Mouse (Mus musculus) T-helper 1 cell (primary cell): ENCODE data around the gene Dnaaf2.

Source experiments
- in situ Hi-C: fragments of 300-600 bp; cut with MboI, MseI; formaldehyde crosslinking; loops from one replicate; pipeline ENCODE4 v1.15.1; 2025; ENCODE audit warnings: high pct_unique_total_duplicates

Dnaaf2 gene

DNA sequence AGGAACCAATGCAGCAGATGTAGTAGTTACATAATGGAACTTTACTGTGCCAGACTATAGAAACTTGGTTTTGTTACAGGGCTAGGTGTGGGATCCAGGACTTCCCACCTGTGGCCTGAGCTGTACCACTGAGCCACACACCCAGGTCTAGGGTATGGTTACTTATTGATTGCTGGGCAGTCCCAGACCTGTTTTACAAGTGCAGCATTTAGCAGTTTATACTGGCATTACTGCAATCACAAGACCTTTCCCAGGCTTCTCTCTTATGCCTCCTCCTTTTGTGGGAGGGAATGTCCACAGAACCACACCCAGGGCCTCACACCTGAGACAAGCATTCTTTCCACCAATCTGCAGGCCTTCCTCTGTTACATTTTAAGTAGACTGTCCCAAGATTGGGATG, 756 bp upstream of the Dnaaf2 start:
- in situ Hi-C loops = loop anchor here (25.0 kb wide), 2 partner anchors 388 to 1763 kb away; partner anchors contain the start of genes Psma3 and Vcpkmt

DNA sequence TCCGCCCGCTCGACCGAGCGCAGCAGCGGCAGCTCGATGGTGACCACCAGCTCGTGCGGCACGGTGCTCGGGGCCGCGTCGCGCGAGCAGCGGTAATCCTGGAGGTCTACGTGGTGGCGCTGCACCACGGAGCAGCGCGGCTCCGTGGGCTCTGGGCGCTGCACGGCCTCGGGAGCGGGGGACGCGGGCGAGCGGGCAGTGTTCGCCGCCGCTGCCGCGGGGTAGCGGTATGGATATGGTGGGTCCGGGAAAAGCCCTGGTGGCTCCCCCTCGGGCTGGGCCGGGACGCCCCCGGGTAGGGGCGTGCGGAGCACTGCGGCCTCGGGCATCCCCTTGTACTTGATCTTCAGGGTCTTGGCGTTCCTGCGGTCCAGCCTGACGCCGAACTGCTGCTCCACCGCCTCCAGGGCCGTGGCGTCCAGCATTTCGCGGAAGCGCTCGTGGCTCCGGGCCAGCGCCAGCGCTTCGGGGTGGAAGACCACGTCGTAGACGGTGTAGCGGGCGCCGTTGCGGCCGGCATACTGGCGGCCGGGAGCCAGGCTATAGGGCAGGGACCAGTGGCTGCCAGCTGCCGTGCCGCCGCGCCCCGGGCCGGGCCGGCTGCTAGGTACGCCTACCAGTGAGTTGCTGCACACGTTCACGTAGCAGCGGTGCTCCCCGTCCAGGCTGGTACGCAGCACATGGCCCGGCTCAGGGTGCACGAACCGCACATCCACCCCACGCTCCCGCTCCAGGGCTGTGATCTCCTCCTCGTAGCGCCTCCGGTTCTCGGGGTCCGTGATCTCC, 658 bp downstream of the Dnaaf2 start:
- in situ Hi-C loops = loop anchor here (25.0 kb wide), 2 partner anchors 390 to 1765 kb away; partner anchors contain the start of genes Psma3 and Vcpkmt

DNA sequence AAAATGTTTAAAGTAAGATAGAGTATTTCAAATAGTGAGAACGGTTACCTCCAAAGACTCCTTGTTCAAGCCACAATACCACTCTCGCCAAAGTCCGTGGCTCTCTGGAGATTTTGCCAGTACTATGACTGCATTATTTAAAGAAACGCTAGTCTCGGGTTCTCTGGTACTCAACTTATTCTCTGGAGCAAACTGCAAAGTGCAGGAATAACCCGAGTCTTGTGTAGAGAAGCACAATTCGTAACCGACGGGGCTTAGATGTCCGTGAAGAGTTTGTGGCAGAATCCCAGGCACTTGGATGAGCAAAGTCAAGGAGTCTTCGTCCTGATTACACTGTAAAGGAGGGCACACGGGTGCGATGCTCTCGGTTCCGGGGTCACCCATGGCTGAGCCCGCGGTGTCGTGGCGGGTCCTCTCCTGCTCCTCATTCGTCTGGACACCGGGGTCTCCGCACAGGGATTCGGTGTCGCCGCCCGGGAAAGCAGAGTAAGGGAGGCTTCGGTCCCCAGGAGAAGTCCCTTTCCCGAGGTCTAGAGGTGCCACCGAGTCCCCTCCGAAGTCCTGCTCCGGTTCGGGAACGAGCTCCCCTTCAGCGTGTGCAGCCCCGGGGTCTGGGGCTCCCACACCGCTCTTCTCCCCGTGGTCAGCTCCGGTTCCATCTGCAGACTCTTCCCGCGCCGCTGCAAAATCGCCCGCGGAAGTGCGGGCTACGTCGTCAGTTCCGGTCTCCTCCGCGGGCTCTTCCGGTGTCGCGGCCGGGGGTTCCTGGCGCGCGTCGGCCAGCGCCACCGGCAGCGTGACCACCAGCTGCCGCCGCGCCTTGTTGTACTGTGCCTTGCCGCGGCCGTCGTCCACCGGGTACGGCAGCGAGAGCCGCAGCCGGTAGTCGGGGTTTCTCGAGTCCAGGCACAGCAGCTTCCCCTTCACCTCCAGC, 1.5 kb downstream of the Dnaaf2 start, which contains the start of gene Gm49383:
TSS of gene Gm49383 (minus strand) at position 661 of the 934 bp plus-strand sequence.
- in situ Hi-C loops = loop anchor here (25.0 kb wide), 2 partner anchors 391 to 1766 kb away; partner anchors contain the start of genes Psma3 and Vcpkmt

DNA sequence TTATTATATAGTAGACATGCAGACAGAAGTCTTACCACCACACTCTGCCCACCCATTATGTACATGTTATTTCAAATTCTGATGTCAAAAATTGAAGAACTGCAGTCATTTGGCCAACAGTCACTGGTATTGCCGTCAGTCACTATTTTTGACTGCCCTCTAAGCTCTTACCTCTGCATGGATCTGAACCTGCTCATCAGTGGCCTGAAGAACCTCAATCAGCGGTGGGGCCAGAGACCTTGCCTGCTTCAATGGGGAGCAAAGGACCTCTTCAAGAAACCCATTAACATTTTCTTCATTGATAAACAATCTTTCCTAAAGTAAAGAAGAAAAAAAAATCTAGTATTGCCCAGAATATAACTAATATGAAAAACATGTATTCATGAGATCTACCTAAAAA, 5.6 kb downstream of the Dnaaf2 start:
- in situ Hi-C loops = loop anchor here (25.0 kb wide), 2 partner anchors 395 to 1770 kb away; partner anchors contain the start of genes Psma3 and Vcpkmt

DNA sequence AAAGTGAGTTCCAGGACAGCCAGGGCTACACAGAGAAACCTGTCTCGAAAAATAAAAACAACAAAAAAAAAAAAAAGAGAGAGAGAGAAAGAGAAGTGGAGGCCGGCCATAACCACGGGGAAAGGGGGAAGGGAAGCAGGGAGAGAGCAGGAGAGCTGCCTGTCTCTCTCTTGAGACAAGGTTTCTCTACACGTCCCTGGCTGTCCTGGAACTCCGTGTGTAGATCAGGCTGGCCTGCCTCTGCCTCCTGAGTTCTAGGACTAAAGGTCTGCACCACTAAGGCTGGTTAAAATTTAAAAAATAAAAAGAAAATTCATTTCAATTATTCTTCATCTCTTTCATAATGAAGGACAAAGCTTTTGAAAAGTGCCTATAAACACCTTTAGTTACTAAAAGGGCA, 6.8 kb downstream of the Dnaaf2 start:
- in situ Hi-C loops = loop anchor here (25.0 kb wide), 2 partner anchors 396 to 1771 kb away; partner anchors contain the start of genes Psma3 and Vcpkmt

DNA sequence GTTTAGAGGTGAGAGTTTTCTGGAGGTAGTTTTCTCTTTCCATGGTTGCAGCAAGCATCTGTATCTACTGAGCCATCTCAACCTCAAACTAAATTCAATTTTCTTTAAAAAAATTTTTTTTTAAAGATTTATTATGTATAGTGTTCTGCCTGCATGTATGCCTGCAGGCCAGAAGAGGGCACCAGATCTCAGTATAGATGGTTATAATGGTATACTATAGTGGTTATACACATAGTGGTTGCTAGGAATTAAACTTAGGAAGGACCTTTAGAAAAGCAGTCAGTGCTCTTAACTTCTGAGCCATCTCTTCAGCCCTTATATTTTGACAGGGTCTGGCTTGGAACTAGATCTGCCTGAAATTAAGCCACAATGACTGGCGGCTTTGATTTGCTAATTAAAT, 7.7 kb downstream of the Dnaaf2 start:
- in situ Hi-C loops = loop anchor here (25.0 kb wide), 2 partner anchors 397 to 1772 kb away; partner anchors contain the start of genes Psma3 and Vcpkmt

DNA sequence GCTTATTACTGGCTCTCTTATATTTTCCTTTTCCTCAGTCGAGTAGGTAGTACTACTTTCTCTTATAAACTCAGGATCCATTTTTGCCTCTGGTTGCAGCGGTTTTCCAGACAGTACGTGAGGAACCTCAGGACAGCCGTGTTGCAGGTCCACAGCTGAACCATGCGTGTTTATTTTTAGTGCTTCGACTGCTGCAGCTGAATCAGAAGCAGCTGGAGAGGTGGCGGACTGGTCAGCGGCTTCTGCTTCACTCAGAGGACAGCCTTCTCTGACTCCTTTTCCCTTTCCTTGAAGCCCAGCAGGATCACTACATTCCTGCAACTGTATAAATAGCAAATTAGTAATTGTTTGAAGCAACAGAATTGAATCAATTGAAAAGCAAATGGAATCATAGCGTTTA, 8.2 kb downstream of the Dnaaf2 start:
- in situ Hi-C loops = loop anchor here (25.0 kb wide), 2 partner anchors 397 to 1772 kb away; partner anchors contain the start of genes Psma3 and Vcpkmt

DNA sequence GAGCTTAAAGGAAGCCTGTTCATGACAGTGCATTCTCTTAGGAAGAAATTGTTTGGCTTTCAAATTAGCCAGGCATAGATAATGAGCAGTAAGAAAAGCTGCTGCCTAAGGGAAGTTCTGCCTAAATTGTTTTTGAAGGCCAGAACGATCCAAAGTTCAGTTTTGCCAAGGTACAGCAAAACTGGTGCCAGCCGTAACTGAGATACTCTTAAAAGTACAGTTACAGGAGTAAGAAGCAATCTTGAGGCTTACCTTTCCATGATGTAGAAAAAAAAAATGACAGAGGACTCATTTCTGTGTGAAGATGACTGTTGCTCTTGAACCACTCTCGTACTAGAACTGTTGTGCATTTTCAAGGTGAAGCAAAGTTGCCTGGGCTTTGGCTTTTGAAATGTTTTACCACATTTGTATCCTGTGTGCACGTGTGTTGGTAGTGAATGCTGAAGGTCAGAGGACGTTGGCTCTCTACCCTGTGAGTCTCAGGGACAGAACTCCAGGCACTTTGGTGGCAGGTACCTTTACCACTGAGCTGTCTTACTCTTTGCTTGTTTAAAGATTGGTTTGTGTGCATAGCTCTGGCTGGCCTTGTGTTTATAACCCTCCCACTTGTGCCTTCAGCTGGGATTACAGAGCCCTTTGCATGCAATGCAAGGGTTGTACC, 11.3 kb downstream of the Dnaaf2 start:
- in situ Hi-C loops = loop anchor here (25.0 kb wide), 2 partner anchors 400 to 1775 kb away; partner anchors contain the start of genes Psma3 and Vcpkmt

DNA sequence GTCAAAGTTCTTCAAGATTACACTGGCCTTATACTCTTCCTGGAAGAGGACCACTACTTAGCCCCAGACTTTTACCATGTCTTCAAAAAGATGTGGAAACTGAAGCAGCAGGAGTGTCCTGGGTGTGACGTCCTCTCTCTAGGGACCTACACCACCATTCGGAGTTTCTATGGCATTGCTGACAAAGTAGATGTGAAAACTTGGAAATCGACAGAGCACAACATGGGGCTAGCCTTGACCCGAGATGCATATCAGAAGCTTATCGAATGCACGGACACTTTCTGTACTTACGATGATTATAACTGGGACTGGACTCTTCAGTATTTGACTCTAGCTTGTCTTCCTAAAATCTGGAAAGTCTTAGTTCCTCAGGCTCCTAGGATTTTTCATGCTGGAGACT, 12.9 kb downstream of the Dnaaf2 start:
- in situ Hi-C loops = loop anchor here (25.0 kb wide), 2 partner anchors 402 to 1777 kb away; partner anchors contain the start of genes Psma3 and Vcpkmt

DNA sequence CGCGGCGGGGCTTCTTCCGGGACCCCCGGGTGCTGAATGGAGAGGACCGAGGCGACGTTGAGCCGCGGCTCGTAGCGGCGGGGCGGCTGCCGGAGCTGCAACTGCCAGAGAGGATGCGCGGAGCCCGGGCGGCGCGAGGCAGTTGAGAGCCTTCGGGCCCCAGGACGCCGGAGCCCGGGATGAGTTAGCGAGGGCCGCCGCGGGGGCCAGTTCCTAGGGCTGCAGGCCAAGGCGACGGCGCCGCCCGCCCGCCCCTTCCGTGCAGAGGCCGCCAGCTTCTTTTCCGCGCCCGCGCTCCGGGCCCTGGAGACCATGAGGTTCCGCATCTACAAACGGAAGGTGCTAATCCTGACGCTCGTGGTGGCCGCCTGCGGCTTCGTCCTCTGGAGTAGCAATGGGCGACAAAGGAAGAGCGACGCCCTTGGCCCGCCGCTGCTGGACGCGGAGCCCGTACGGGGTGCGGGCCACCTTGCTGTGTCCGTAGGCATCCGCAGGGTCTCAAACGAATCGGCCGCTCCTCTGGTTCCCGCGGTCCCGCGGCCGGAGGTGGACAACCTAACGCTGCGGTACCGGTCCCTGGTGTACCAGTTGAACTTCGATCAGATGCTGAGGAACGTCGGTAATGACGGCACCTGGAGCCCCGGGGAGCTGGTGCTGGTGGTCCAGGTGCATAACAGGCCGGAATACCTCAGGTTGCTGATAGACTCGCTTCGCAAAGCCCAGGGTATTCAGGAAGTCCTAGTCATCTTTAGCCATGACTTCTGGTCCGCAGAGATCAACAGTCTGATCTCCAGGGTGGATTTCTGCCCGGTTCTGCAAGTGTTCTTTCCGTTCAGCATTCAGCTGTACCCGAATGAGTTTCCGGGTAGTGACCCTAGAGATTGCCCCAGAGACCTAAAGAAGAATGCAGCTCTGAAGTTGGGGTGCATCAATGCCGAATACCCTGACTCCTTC, 13.6 kb downstream of the Dnaaf2 start:
- in situ Hi-C loops = loop anchor here (25.0 kb wide), 2 partner anchors 403 to 1778 kb away; partner anchors contain the start of genes Psma3 and Vcpkmt

DNA sequence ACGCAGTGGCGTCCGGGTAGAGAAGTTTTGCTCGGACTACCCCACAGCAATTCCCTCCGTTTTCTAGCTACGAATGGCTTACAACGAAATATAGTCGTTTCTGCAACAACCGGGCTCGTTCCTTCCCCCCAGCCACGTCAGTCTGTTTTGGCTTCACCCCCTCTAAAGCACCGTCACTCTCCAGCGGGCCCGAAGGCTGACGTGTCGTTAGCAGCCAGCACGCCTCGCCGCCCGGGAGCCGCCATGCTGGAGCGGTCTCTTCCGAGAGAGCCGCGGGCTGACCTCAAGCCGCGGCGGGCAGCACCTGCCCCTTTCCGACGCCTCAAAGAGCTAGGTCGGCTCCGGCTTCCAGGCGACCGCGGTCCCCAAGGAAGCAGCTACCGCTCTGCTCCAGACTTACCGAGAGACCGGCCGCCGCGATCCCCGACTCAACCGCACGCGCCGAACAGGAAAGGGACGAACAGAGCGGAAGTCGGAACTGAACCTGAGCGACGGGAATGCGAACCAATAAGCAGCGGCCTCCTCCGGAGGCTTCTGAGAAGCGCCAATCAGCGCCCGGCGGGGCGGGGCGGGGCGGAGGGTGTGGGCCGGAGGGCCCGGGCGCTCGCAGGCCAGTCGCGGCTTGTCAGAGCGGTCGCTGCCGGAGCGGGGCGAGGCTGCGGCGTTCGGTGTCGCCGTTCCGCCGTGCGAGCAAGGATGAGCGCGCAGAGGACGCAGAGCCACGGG, 14.5 kb downstream of the Dnaaf2 start, which contains the start of the genes Rpl36al and Mgat2:
TSS of gene Rpl36al (minus strand) at position 501 of the 726 bp plus-strand sequence.
TSS of gene Mgat2 (plus strand) at position 575 of the 726 bp plus-strand sequence.
- in situ Hi-C loops = loop anchor here (25.0 kb wide), 2 partner anchors 404 to 1779 kb away; partner anchors contain the start of genes Psma3 and Vcpkmt

DNA sequence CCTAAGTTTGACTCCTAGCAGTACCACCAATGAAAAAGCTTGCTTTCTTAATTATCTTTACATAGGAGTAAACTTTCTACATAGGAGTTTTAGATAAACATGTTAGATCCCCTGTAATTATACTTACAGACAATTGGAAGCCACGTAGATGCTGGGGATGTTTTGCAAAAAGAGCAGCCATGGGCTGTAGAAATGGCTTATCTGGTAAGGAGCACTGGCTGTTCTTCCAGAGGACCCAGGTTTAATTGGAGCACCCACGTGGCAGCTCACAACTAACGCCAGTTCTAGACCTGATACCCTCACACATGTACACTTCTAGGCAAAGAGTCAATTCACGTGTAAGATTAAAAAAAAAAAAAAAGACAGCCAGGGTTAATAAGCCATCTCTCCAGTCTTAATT, 16.4 kb downstream of the Dnaaf2 start:
- in situ Hi-C loops = loop anchor here (25.0 kb wide), 2 partner anchors 406 to 1781 kb away; partner anchors contain the start of genes Psma3 and Vcpkmt

DNA sequence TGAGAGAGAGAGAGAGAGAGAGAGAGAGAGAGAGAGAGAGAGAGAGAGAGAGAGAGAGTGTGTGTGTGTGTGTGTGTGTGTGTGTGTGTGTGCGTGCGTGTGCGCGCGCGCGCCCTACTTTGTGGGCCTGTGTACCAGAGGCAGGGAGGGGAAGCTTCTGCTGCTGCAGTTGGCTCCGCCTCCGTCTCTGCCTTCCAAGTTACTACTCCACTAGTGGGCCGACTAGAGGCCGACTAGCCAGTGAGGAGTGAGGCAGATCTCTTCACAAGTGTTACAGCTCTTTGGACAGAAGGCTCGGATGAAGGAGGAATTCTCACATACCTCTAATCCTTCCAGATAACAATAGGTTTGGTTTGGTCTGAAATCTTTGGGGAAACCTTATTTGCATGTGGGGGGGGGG, 18.9 kb downstream of the Dnaaf2 start:
- in situ Hi-C loops = loop anchor here (25.0 kb wide), 2 partner anchors 408 to 1783 kb away; partner anchors contain the start of genes Psma3 and Vcpkmt

DNA sequence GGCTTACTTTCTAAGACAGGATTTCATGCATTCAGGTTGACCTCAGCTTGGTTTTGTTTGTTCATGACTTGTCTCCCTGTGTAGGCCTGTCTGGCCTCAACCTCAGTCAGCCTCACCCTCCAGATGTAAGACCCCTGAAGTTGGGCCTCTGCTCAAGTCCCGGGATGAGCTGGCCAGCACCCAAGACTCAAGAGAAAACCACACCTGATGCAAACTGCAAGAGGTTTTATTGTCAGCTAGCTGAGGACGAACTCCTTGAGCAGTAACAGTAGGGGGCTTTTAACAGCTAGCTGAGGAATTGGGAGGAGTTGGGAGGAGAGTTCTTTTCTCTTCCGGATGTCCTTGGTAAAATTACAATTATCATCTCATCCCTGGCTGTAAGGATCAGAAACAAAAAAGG, 20.7 kb downstream of the Dnaaf2 start:
- in situ Hi-C loops = loop anchor here (25.0 kb wide), 2 partner anchors 410 to 1785 kb away; partner anchors contain the start of genes Psma3 and Vcpkmt

DNA sequence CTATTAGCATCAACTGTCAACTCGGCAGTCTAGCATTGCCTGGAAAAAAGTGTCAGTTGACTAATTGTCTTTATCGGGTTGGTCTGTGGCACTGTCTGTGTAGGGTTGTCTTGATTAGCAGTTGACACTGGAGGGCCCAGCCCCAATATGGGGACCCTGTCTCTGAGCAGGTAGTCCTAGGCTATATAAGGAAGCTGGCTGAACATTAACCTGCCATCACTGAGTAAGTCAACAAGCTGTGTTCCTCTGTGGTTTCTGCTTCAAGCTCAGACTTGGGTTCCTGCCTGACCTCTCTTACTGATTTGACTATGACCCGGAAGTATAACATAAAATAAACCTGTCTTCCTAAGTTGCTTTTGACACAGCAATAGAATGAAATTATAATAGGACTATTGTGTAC, 22.3 kb downstream of the Dnaaf2 start:
- in situ Hi-C loops = loop anchor here (25.0 kb wide), 2 partner anchors 411 to 1786 kb away; partner anchors contain the start of genes Psma3 and Vcpkmt

DNA sequence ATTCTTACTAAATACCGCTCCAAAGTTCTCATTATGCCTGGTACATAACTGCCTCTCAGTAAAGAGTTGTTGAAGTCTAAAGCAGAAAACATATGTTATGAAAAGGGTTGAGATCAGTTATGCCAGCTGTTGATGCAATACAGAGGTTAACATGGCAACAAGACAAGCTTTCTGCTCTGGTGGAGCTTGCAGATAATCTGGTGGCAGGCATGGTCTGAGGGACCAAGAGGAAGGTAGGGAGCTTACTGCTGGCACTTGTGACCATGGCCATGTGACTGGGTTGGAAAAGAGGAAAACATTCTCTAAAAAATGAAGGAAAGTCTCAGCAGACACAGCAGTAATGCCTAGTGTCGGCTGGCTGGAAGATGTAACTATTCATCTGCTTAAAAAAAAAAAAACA, 26.9 kb downstream of the Dnaaf2 start:
- in situ Hi-C loops = no loop called here

DNA sequence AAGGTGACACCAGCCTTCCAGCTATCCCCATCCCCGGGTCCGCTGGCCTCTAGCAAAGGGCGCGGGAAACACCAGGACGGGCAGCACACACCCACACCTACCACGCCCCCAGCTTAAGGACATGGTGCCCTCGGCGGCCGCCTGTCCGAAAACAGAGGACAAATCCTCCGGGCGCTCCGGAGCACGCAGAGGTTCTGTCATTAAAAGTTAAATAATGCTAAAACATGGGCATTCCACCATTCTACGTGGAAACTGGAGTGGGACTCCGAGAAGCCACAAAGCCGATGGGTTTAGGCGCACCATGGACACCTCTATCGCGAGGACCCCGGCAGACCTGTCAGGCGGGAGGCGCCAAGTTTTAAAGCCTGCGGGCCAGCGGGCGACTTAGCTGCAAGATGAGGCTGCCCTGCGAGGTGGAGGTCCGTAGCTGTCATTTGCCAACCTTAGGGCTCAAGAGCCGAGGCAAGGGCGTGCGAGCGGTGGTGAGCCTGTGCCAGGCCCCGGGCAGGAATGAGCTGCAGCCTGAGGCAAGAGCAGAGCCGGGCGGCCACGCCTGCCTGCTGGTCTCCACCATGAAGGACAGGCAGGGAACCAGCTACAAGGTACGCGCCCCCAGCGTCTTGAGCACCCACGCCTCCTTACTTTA, 29.6 kb downstream of the Dnaaf2 start, which contains the start of gene Lrr1:
TSS of gene Lrr1 (plus strand) at position 354 of the 646 bp plus-strand sequence.
- in situ Hi-C loops = loop anchor here (10.0 kb wide), 1 partner anchor 716 kb away; no protein-coding TSS in a partner anchor
